Mouse (Mus musculus) testis, adult 2 months (tissue): ENCODE measurements around the gene Pafah2. TPM values are rescaled to one million over a fixed set of nuclear protein-coding genes. Genes with fewer than 3 reads are reported as not detected.

Experiments
- H3K27ac ChIP-seq: fragments of 200-500 bp; 2 replicates; pipeline ENCODE4 v1.5.1; 2012; ENCODE audit warnings: low read depth, low read length; ENCODE audit not compliant: control insufficient read depth, insufficient read depth
- H3K27me3 ChIP-seq: fragments of 200-500 bp; 2 replicates; pipeline ENCODE4 v1.6.1; 2012; ENCODE audit warnings: mild to moderate bottlenecking, low read length, moderate library complexity; ENCODE audit not compliant: control insufficient read depth, insufficient read depth
- H3K36me3 ChIP-seq: fragments of 200-500 bp; 2 replicates; pipeline ENCODE4 v1.6.1; 2012; ENCODE audit warnings: mild to moderate bottlenecking, low read length; ENCODE audit not compliant: control insufficient read depth, insufficient read depth
- H3K4me1 ChIP-seq: fragments of 200-500 bp; 2 replicates; pipeline ENCODE4 v1.6.1; 2012; ENCODE audit warnings: low read length; ENCODE audit not compliant: control insufficient read depth, insufficient read depth
- H3K4me3 ChIP-seq: fragments of 200-500 bp; 2 replicates; pipeline ENCODE4 v1.5.1; 2012; ENCODE audit warnings: low read depth, mild to moderate bottlenecking, low read length, moderate library complexity, mixed read lengths; ENCODE audit not compliant: control insufficient read depth
- CTCF ChIP-seq: fragments of 200-500 bp; IDR thresholded peaks from 2 replicates; pipeline ENCODE4 v1.5.1; 2012; ENCODE audit warnings: low read depth, mild to moderate bottlenecking, inconsistent platforms, low read length, moderate library complexity; ENCODE audit not compliant: control insufficient read depth, insufficient read depth, insufficient replicate concordance
- POLR2A ChIP-seq: fragments of 200-500 bp; IDR thresholded peaks from 2 replicates; pipeline ENCODE4 v1.6.1; 2012; ENCODE audit warnings: low read depth, mild to moderate bottlenecking, inconsistent platforms, low read length, moderate library complexity; ENCODE audit not compliant: control insufficient read depth
- polyA plus RNA-seq: library from polyadenylated mRNA; depleted of rRNA; stranded (reverse); fragments of >200 nt; gene quantifications from 2 replicates; pipeline ENCODE4 v1.2.3, GENCODE M21; 2012; rRNA removed

Gene Pafah2
- polyA plus RNA-seq = 36.0 and 37.2 TPM in 2 replicates

GRCm38 (mm10) chr4:134395977-134396825 is at the start of gene Pafah2:
TSS of gene Pafah2 (plus strand) at chr4:134396320.
- TF ChIP-seq POLR2A = peak; percentile 46; the same call in 1 of the 2 replicates
- TF ChIP-seq CTCF = peak; percentile 94; the same call in 1 of the 2 replicates

GRCm38 (mm10) chr4:134348078-134348477 is 48.0 kb upstream of the Pafah2 start:
- H3K4me3 ChIP-seq = no peak overlapping the region
- peaks cover 2% of the 10 kb centered on the region; the same call in 1 of the 2 replicates for H3K27me3 ChIP-seq
- H3K27ac ChIP-seq = no peak overlapping the region
- no peaks in the 10 kb centered on the region for H3K36me3 ChIP-seq
- H3K4me1 ChIP-seq = peaks cover 16% of the 10 kb centered on the region
- TF ChIP-seq CTCF = no peak
- TF ChIP-seq POLR2A = no peak

More at GRCm38 (mm10) chr4:134395977-134396825, at the start of gene Pafah2:
- peak within 1 kb of the TSS; percentile 87 for H3K4me3 ChIP-seq
- peaks cover 17% of the 10 kb centered on the region for H3K4me1 ChIP-seq
- no peaks in the 10 kb centered on the region for H3K36me3 ChIP-seq
- H3K27me3 ChIP-seq = no peaks in the 10 kb centered on the region
- H3K27ac ChIP-seq = peak within 1 kb of the TSS; percentile 85

GRCm38 (mm10) chr4:134348545-134348944 is 47.6 kb upstream of the Pafah2 start:
- no peak for TF ChIP-seq CTCF
- TF ChIP-seq POLR2A = no peak
- H3K4me1 ChIP-seq = peaks cover 13% of the 10 kb centered on the region
- no peak overlapping the region for H3K27ac ChIP-seq
- no peaks in the 10 kb centered on the region for H3K36me3 ChIP-seq
- no peak overlapping the region for H3K4me3 ChIP-seq
- H3K27me3 ChIP-seq = peaks cover 2% of the 10 kb centered on the region; the same call in 1 of the 2 replicates

- Histone ChIP-seq H3K4me3 (no peak overlapping the region), H3K36me3 (no peaks in the 10 kb centered on the region), H3K4me1 (peaks cover 8% of the 10 kb centered on the region), H3K27ac (no peak overlapping the region), H3K27me3 (no peaks in the 10 kb centered on the region)
- TF ChIP-seq CTCF (no peak), POLR2A (no peak)
These were observed 46.3 kb upstream of the Pafah2 start for GRCm38 (mm10) chr4:134349829-134350228.

- H3K27me3 ChIP-seq = no peaks in the 10 kb centered on the region
- H3K4me3 ChIP-seq = no peak overlapping the region
- peaks cover 8% of the 10 kb centered on the region for H3K4me1 ChIP-seq
- no peak for TF ChIP-seq CTCF
- TF ChIP-seq POLR2A = no peak
- no peak overlapping the region for H3K27ac ChIP-seq
- H3K36me3 ChIP-seq = no peaks in the 10 kb centered on the region
These were observed 45.5 kb upstream of the Pafah2 start for GRCm38 (mm10) chr4:134350641-134351040.

- Histone ChIP-seq H3K4me3 (no peak overlapping the region), H3K36me3 (no peaks in the 10 kb centered on the region), H3K27me3 (no peaks in the 10 kb centered on the region), H3K27ac (peak overlapping the region; percentile 39; the same call in 1 of the 2 replicates), H3K4me1 (peaks cover 9% of the 10 kb centered on the region)
- no peak for TF ChIP-seq POLR2A
- TF ChIP-seq CTCF = no peak
These were observed 44.5 kb upstream of the Pafah2 start for GRCm38 (mm10) chr4:134351329-134352260.

- no peak for TF ChIP-seq CTCF
- TF ChIP-seq POLR2A = no peak
- Histone ChIP-seq H3K4me3 (no peak overlapping the region), H3K27ac (peak overlapping the region; percentile 30; the same call in 1 of the 2 replicates), H3K36me3 (no peaks in the 10 kb centered on the region), H3K27me3 (no peaks in the 10 kb centered on the region), H3K4me1 (peaks cover 14% of the 10 kb centered on the region)
These were observed 43.8 kb upstream of the Pafah2 start for GRCm38 (mm10) chr4:134352261-134352707.
